ENCODE assay signal across 9 mouse cellular contexts in genomic region chr1:133367606-133368488, GRCm38 (mm10). TPM values are rescaled to one million over a fixed set of nuclear protein-coding genes. Genes with fewer than 3 reads are reported as not detected.
A peak's percentile ranks its signal among the peaks of the same experiment; 100 is the strongest.
DNase-seq lines count a peak whose midpoint lies in the region; ATAC-seq and TF ChIP-seq lines count a peak whose summit lies in the region.
"Had no signal": no experiment of that assay in that cellular context is flagged by ENCODE, and none has a peak within 500 bp of the region (broad histone marks: within the 10 kb centered on the region; RNA-seq: fewer than 3 reads in every experiment).

No protein-coding gene starts in this region.

- 0 out of 2 replicates have a peak overlapping the region, but pooled peaks have one; percentile 28 for H3K9ac ChIP-seq in midbrain, embryonic 12.5 days (replicated peaks)
- H3K9ac ChIP-seq in midbrain, embryonic 11.5 days (ENCODE audit: low read length): no peak overlapping the region
- H3K9ac ChIP-seq in heart, embryonic 15.5 days: no peak overlapping the region
- no peak overlapping the region for H3K9ac ChIP-seq in stomach, postnatal 0 days (ENCODE audit: low read length)
- H3K9ac ChIP-seq: limb, embryonic 15.5 days had no signal

- TF ChIP-seq EP300 in stomach, postnatal 0 days (optimal IDR thresholded peaks at IDR 0.05): no peak

- H3K27me3 ChIP-seq in midbrain, embryonic 12.5 days: peaks cover 40% of the 10 kb centered on the region
- peaks cover 30% of the 10 kb centered on the region for H3K27me3 ChIP-seq in midbrain, embryonic 11.5 days (ENCODE audit: control insufficient read depth, insufficient read depth, low read length)
- peaks cover 32% of the 10 kb centered on the region for H3K27me3 ChIP-seq in heart, embryonic 15.5 days
- H3K27me3 ChIP-seq in stomach, postnatal 0 days (ENCODE audit: control insufficient read depth, insufficient read depth, low read length): no peaks in the 10 kb centered on the region

- peak; percentile 50 to 63 for DNase-seq in cerebellum, postnatal 10 days
- DNase-seq in cerebellum, postnatal 4 days (ENCODE audit: low spot score in 2 of 2): no peak
- no peak for DNase-seq in midbrain, embryonic 11.5 days (ENCODE audit: low spot score, missing footprints)
- no peak for DNase-seq in stomach, postnatal 0 days (ENCODE audit: low spot score)
- DNase-seq in layer of hippocampus, postnatal 36 days: no peak
- no peak for DNase-seq in frontal cortex, postnatal 36 days (ENCODE audit: low spot score in 2 of 2)

- WGBS in midbrain, embryonic 12.5 days: 15% methylated on average over 11 of the region's 11 CpGs
- WGBS in midbrain, embryonic 11.5 days: 8% methylated on average over 11 of the region's 11 CpGs
- WGBS in heart, embryonic 15.5 days: 16% methylated on average over 11 of the region's 11 CpGs
- 20% methylated on average over 10 of the region's 11 CpGs for WGBS in stomach, postnatal 0 days

- peaks cover 30% of the 10 kb centered on the region for H3K4me1 ChIP-seq in midbrain, embryonic 12.5 days
- peaks cover 25% of the 10 kb centered on the region for H3K4me1 ChIP-seq in midbrain, embryonic 11.5 days (ENCODE audit: control insufficient read depth, insufficient read depth, low read length)
- H3K4me1 ChIP-seq in heart, embryonic 15.5 days (replicated peaks): peaks cover 33% of the 10 kb centered on the region
- H3K4me1 ChIP-seq in stomach, postnatal 0 days (replicated peaks; ENCODE audit: control insufficient read depth, insufficient read depth): no peaks in the 10 kb centered on the region

- no peak for TF ChIP-seq CTCF in stomach, postnatal 0 days (IDR thresholded peaks at IDR 0.05; ENCODE audit: low read depth)

- no peak overlapping the region for H3K27ac ChIP-seq in midbrain, embryonic 12.5 days (replicated peaks)
- H3K27ac ChIP-seq in midbrain, embryonic 11.5 days (ENCODE audit: low read depth, low read length): no peak overlapping the region
- no peak overlapping the region for H3K27ac ChIP-seq in heart, embryonic 15.5 days
- H3K27ac ChIP-seq in stomach, postnatal 0 days (replicated peaks): peak overlapping the region; percentile 9; the same call in 1 of the 2 replicates
- H3K27ac ChIP-seq: limb, embryonic 15.5 days had no signal

- no peaks in the 10 kb centered on the region for H3K9me3 ChIP-seq in midbrain, embryonic 12.5 days
- no peaks in the 10 kb centered on the region for H3K9me3 ChIP-seq in midbrain, embryonic 11.5 days (ENCODE audit: control insufficient read depth, low read length)
- H3K9me3 ChIP-seq in heart, embryonic 15.5 days (replicated peaks): no peaks in the 10 kb centered on the region
- H3K9me3 ChIP-seq in stomach, postnatal 0 days (ENCODE audit: control insufficient read depth, low read length): no peaks in the 10 kb centered on the region
- H3K9me3 ChIP-seq: limb, embryonic 15.5 days had no signal

- H3K4me2 ChIP-seq in midbrain, embryonic 12.5 days (replicated peaks): 0 out of 2 replicates have a peak overlapping the region, but pooled peaks have one; percentile 2
- H3K4me2 ChIP-seq in midbrain, embryonic 11.5 days: no peak overlapping the region
- H3K4me2 ChIP-seq in heart, embryonic 15.5 days: peak overlapping the region; percentile 14; the same call in 1 of the 2 replicates
- no peak overlapping the region for H3K4me2 ChIP-seq in stomach, postnatal 0 days (replicated peaks; ENCODE audit: low read depth)
- H3K4me2 ChIP-seq: limb, embryonic 15.5 days had no signal

- H3K4me3 ChIP-seq in midbrain, embryonic 12.5 days: no peak overlapping the region
- H3K4me3 ChIP-seq in midbrain, embryonic 11.5 days (ENCODE audit: low read depth, low read length): no peak overlapping the region
- no peak overlapping the region for H3K4me3 ChIP-seq in heart, embryonic 15.5 days
- H3K4me3 ChIP-seq in stomach, postnatal 0 days (ENCODE audit: low read depth, low read length): no peak overlapping the region
- H3K4me3 ChIP-seq: limb, embryonic 15.5 days had no signal

- H3K36me3 ChIP-seq in midbrain, embryonic 12.5 days: no peaks in the 10 kb centered on the region
- no peaks in the 10 kb centered on the region for H3K36me3 ChIP-seq in midbrain, embryonic 11.5 days (ENCODE audit: control insufficient read depth, insufficient read depth, low read length)
- no peaks in the 10 kb centered on the region for H3K36me3 ChIP-seq in heart, embryonic 15.5 days
- H3K36me3 ChIP-seq in stomach, postnatal 0 days (ENCODE audit: control insufficient read depth, insufficient read depth, low read length): no peaks in the 10 kb centered on the region
- H3K36me3 ChIP-seq: limb, embryonic 15.5 days had no signal

- no peak for ATAC-seq in midbrain, embryonic 12.5 days (ENCODE audit: low FRiP score, low read depth)
- no peak for ATAC-seq in midbrain, embryonic 11.5 days (ENCODE audit: low FRiP score)
- ATAC-seq in heart, embryonic 15.5 days (replicated peaks; ENCODE audit: insufficient number of reproducible peaks, insufficient read depth, low FRiP score, low read depth): no peak
- ATAC-seq in stomach, postnatal 0 days (ENCODE audit: low FRiP score, low TSS enrichment): no peak

RNA-seq across cellular contexts. Expression of gene Etnk2, which starts 4.5 kb away (rescaled TPM):
- 3.8 and 3.9 TPM in 2 replicates for polyA plus RNA-seq in midbrain, embryonic 12.5 days (2016; fragmentation: Nextera tagmentation; extraction: Ambion mirVana)
- polyA plus RNA-seq in midbrain, embryonic 11.5 days (2014; fragmentation: Nextera tagmentation; extraction: Ambion mirVana): 2.1 and 2.5 TPM in 2 replicates
- 1.3 and 1.5 TPM in 2 replicates for polyA plus RNA-seq in heart, embryonic 15.5 days (2015; fragmentation: Nextera tagmentation; extraction: Ambion mirVana)
- 2.8 and 4.2 TPM in 2 replicates for polyA plus RNA-seq in stomach, postnatal 0 days (2015; fragmentation: Nextera tagmentation; extraction: Ambion mirVana)
- total RNA-seq in layer of hippocampus, postnatal 36 days (2021): 1 to 10 TPM; 1.2 to 1.4 TPM

RNA-seq across cellular contexts. Expression of gene Ren1, which starts 17.5 kb away (rescaled TPM):
- not detected in 2 replicates for polyA plus RNA-seq in midbrain, embryonic 12.5 days (2016; fragmentation: Nextera tagmentation; extraction: Ambion mirVana)
- polyA plus RNA-seq in midbrain, embryonic 11.5 days (2014; fragmentation: Nextera tagmentation; extraction: Ambion mirVana): not detected in 2 replicates
- polyA plus RNA-seq in heart, embryonic 15.5 days (2015; fragmentation: Nextera tagmentation; extraction: Ambion mirVana): 0.30 and 2.2 TPM in 2 replicates
- polyA plus RNA-seq in stomach, postnatal 0 days (2015; fragmentation: Nextera tagmentation; extraction: Ambion mirVana): 2.9 and 6.1 TPM in 2 replicates
- not detected for total RNA-seq in layer of hippocampus, postnatal 36 days (2021)

RNA-seq across cellular contexts. Expression of gene Kiss1, which starts 46.2 kb away (rescaled TPM):
- not detected in 2 replicates for polyA plus RNA-seq in midbrain, embryonic 12.5 days (2016; fragmentation: Nextera tagmentation; extraction: Ambion mirVana)
- polyA plus RNA-seq in midbrain, embryonic 11.5 days (2014; fragmentation: Nextera tagmentation; extraction: Ambion mirVana): not detected in 2 replicates
- 0.62 TPM in 1 of 2 replicates, not detected in the other for polyA plus RNA-seq in heart, embryonic 15.5 days (2015; fragmentation: Nextera tagmentation; extraction: Ambion mirVana)
- polyA plus RNA-seq in stomach, postnatal 0 days (2015; fragmentation: Nextera tagmentation; extraction: Ambion mirVana): not detected in 2 replicates
- total RNA-seq in layer of hippocampus, postnatal 36 days (2021): not detected
- polyA plus RNA-seq: limb, embryonic 15.5 days had no signal

RNA-seq across cellular contexts. Expression of gene Sox13, which starts 56.3 kb away (rescaled TPM):
- 31.0 and 33.6 TPM in 2 replicates for polyA plus RNA-seq in midbrain, embryonic 12.5 days (2016; fragmentation: Nextera tagmentation; extraction: Ambion mirVana)
- 22.3 and 23.9 TPM in 2 replicates for polyA plus RNA-seq in midbrain, embryonic 11.5 days (2014; fragmentation: Nextera tagmentation; extraction: Ambion mirVana)
- polyA plus RNA-seq in heart, embryonic 15.5 days (2015; fragmentation: Nextera tagmentation; extraction: Ambion mirVana): 4.5 and 6.2 TPM in 2 replicates
- 3.7 and 5.0 TPM in 2 replicates for polyA plus RNA-seq in stomach, postnatal 0 days (2015; fragmentation: Nextera tagmentation; extraction: Ambion mirVana)
- 1 to 10 TPM; 7.2 TPM for total RNA-seq in layer of hippocampus, postnatal 36 days (2021)

RNA-seq across cellular contexts. Expression of gene Golt1a, which starts 58.2 kb away (rescaled TPM):
- not detected in 2 replicates for polyA plus RNA-seq in midbrain, embryonic 12.5 days (2016; fragmentation: Nextera tagmentation; extraction: Ambion mirVana)
- polyA plus RNA-seq in midbrain, embryonic 11.5 days (2014; fragmentation: Nextera tagmentation; extraction: Ambion mirVana): not detected in 2 replicates
- 0.42 TPM in 1 of 2 replicates, not detected in the other for polyA plus RNA-seq in heart, embryonic 15.5 days (2015; fragmentation: Nextera tagmentation; extraction: Ambion mirVana)
- polyA plus RNA-seq in stomach, postnatal 0 days (2015; fragmentation: Nextera tagmentation; extraction: Ambion mirVana): 7.6 and 10.8 TPM in 2 replicates
- total RNA-seq in layer of hippocampus, postnatal 36 days (2021): not detected
- polyA plus RNA-seq: limb, embryonic 15.5 days had no signal

Comparison
In these comparisons a context has a peak if more than half of its experiments do, and no peak if none do; other contexts are left out.
1. DNase-seq: peak in cerebellum, postnatal 10 days (2 of 2); none in cerebellum, postnatal 4 days (0 of 2), midbrain, embryonic 11.5 days (single experiment), stomach, postnatal 0 days (single experiment), layer of hippocampus, postnatal 36 days (0 of 2) and frontal cortex, postnatal 36 days (0 of 2).
2. H3K4me2 ChIP-seq: peak in midbrain, embryonic 12.5 days (single experiment) and heart, embryonic 15.5 days (single experiment); none in midbrain, embryonic 11.5 days (single experiment) and stomach, postnatal 0 days (single experiment).